Mouse (Mus musculus): ENCODE results near the gene Tnip1.
A peak's percentile ranks its signal among the peaks of the same experiment; 100 is the strongest.
"Not testable (repeated sequence)": the region's sequence is repeated elsewhere in the genome, so short reads cannot be mapped to it uniquely, and the experiment has no call there.

Tnip1 gene

GRCm38 (mm10) chr11:54911671-54912502 lies 50.8 kb downstream of the Tnip1 start:
- ATAC-seq (ENCODE audit: insufficient number of reproducible peaks, low FRiP score, low TSS enrichment) = no peak

DNA sequence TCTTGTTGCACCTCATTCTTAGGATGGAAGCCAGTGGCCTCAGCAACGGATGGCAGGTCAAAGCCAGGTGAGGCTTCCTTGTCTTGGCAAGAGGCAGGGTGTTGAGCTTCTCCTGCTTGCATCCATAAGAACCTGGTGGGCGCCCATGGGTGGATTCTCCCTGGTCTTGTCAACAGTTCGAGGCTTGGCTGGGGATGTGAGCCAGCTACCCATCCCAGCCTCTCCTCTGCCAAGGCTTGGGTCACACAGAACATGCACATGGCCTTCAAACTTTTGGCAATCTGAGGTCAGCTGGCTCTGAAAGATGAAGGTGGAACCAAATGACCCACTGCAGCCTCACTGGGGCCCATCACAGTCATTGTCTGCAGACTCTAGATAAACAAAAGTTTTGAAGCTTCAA lies 51.5 kb downstream of the Tnip1 start:
- ATAC-seq (ENCODE audit: insufficient number of reproducible peaks, low FRiP score, low TSS enrichment) = no peak

DNA sequence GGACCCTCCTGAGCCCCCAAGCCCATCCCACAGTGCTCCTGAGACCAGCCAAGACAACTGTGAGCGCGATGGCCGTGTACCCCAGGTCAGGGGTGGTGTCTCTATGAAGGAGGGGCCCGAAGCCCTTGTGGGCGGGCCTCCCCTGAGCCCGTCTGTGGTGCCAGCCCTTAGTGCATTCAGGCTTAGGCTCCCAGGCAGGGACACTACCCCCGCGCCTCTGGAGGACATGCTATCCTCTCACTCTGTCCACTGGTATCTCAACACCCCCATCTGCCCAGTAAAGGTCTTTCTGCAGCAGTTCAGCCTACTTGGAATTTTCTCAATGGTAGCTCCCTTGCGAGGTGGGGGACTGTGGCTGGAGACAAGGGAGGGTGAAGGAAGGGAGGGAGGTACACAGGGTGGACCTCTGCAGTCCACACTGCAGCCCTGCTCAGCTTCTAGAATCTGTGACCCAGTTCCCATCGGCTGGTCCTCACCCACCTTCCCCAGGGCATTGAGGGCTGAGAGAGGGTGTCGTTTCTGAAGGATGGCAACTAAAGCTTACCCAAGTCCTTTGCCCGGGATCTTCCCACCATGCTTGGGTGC lies 52.5 kb downstream of the Tnip1 start:
- no peak for ATAC-seq (ENCODE audit: insufficient number of reproducible peaks, low FRiP score, low TSS enrichment)

GRCm38 (mm10) chr11:54909273-54909672 lies 53.4 kb downstream of the Tnip1 start:
- no peak for ATAC-seq (ENCODE audit: insufficient number of reproducible peaks, low FRiP score, low TSS enrichment)

DNA sequence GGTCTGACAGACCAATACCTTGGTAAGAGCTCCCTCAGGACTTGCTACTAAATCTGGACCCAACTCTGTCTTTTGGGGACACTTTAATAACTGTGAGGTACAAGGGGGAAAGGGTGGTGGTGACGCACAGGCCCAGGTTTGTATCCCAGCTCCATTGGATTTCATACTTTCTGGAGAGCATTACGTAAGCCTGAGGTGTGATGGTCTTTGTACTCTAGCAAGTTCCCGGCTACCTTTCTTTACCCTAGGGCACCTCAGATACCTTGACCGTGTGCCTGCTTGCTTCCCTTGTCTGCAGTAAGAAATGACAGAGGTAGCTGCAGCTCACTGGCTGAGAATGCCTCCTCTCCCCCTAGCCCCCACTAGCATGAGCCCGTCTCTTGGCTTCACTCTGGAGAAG lies 55.5 kb downstream of the Tnip1 start:
- no peak for ATAC-seq (ENCODE audit: insufficient number of reproducible peaks, low FRiP score, low TSS enrichment)

DNA sequence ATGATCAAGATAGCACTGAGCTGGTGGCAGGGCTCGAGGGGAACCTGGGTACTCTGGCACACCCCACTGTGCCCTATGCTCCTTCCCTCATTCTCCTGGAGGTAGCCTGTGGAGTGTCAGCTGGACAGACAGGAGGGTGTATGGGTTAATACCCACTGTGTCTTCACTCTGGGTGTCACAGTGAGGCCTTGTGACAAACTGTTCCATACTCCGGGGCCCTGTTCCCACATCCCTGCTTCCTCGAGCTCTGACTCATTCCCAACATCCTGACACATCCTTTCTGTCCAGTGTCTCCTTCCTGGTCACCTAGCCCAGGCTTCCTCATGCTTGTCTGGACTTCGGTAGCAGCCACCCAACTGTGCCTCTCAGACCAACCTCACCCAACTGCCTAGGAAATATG lies 56.3 kb downstream of the Tnip1 start:
- no peak for ATAC-seq (ENCODE audit: insufficient number of reproducible peaks, low FRiP score, low TSS enrichment)

DNA sequence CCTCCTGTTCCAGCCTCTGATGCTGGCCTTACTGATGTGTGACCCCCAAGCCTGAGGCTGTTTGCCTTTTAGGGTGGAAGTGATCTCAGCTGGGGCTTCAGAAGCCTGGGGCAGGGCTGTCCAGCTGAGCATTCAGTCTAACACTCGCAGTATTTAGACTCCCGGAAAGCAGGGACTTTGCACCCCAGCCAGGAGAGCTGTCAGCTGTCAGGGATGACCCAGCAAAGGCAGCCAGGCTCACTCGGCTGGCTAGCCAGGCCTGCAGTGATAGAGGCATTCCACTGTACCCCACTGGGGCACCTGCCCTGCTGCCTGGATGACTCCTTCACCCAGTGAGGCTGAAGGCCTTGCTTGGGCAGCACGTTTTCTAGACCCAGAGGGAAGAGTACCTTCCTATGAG lies 56.8 kb downstream of the Tnip1 start:
- no peak for ATAC-seq (ENCODE audit: insufficient number of reproducible peaks, low FRiP score, low TSS enrichment)

- ATAC-seq (ENCODE audit: insufficient number of reproducible peaks, low FRiP score, low TSS enrichment) = no peak
These were observed 57.6 kb downstream of the Tnip1 start for GRCm38 (mm10) chr11:54905086-54905485.

- ATAC-seq (ENCODE audit: insufficient number of reproducible peaks, low FRiP score, low TSS enrichment) = no peak
These were observed 58.6 kb downstream of the Tnip1 start for GRCm38 (mm10) chr11:54903940-54904706.

GRCm38 (mm10) chr11:54903339-54903738 lies 59.4 kb downstream of the Tnip1 start:
- no peak for ATAC-seq (ENCODE audit: insufficient number of reproducible peaks, low FRiP score, low TSS enrichment)

DNA sequence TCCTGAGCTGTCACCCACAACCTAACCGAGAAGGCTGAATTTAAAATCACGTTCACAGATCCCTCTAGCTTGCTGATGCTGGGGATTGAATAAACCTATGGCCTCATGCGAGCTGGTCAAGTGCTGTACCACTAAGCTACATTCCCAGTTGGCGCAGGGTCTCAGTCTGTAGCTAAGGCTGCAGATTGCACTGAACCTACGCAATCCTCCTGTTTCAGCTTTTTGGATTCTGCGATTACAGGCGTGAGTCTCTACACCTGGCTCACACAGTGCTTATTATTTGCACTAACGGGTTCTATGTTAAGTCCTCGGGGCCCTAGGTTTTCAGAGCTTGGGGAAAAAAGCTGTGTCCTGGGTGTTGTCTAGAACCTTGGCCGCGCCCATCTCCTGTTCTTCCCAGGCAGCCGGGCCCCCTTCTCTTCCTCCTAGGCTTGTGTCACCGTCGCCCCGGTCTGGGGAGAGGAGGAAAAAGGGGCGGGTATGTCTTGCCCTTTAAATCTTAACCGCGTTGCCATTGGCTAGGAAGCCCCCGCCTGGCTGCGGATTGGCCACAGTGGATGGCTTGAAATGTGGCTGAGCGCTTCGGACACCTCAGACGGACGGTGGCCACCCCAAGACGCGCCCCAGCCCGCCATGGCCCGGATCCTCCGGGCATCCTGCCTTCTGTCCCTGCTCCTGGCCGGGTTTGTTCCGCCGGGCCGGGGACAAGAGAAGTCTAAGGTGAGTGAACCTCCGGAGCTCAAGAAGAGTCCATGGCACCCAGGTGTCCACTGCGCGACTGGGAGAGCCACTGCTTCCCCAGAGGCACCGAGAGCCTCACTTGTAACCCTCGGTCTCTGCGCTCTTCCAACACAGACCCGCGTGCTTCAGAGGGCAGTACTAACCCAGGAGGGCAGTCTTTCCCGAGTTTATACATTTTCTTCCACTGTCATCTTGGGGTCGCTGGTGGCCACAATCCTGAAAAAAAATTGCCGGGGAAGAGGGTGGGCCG lies 60.1 kb downstream of the Tnip1 start, which contains the start of gene Gpx3:
Gpx3 (plus strand) TSS at position 121 of the 991 bp plus-strand sequence.
- ATAC-seq (ENCODE audit: insufficient number of reproducible peaks, low FRiP score, low TSS enrichment) = peak; percentile 72

DNA sequence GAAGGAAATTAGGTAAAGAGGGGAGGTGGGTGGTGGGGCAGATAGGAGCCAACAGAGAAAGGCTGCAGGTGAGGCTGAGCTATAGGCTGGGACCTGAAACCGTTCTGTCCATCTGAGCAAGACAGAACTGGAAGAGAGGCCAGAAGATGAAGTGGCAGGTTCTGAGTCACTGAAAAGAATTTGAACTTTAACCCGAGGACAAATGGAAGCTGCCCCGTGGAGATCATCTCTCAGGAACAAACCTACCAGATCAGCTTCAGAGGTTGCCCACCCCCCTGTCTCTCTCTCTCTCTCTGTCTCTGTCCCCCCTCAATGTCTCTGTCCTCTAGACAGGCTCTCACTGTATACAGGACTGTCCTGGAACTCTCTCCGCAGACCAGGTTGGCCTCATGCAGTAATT lies 63.1 kb downstream of the Tnip1 start:
- ATAC-seq (ENCODE audit: insufficient number of reproducible peaks, low FRiP score, low TSS enrichment) = no peak

- no peak for ATAC-seq (ENCODE audit: insufficient number of reproducible peaks, low FRiP score, low TSS enrichment)
These were observed 65.2 kb downstream of the Tnip1 start for GRCm38 (mm10) chr11:54897470-54897869.

GRCm38 (mm10) chr11:54896646-54897045 lies 66.1 kb downstream of the Tnip1 start:
- ATAC-seq (ENCODE audit: insufficient number of reproducible peaks, low FRiP score, low TSS enrichment) = not testable (repeated sequence)

- no peak for ATAC-seq (ENCODE audit: insufficient number of reproducible peaks, low FRiP score, low TSS enrichment)
These were observed 68.1 kb downstream of the Tnip1 start for GRCm38 (mm10) chr11:54894589-54894988.

GRCm38 (mm10) chr11:54892091-54892490 lies 70.6 kb downstream of the Tnip1 start:
- ATAC-seq (ENCODE audit: insufficient number of reproducible peaks, low FRiP score, low TSS enrichment) = no peak

DNA sequence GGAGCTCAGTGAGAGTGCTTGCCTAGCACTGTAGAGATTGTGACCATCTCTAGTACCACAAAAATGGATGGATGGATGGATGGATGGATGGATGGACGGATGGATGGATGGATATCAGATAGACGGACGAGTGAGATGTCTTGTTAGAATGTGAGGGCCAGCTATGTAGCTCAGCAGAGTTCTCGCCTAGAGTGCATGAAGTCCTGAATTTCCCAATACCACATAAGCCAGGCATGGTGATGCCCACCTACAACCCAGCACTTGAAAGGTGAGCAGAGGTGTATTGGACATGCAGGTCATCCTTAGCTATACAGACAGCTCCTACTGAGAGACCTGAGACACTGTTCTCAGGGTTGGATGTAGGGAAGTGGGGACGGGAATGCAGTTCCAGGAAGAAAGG lies 71.4 kb downstream of the Tnip1 start:
- ATAC-seq (ENCODE audit: insufficient number of reproducible peaks, low FRiP score, low TSS enrichment) = no peak

- ATAC-seq (ENCODE audit: insufficient number of reproducible peaks, low FRiP score, low TSS enrichment) = no peak
These were observed 74.8 kb downstream of the Tnip1 start for GRCm38 (mm10) chr11:54887927-54888326.

GRCm38 (mm10) chr11:54885406-54885805 lies 77.3 kb downstream of the Tnip1 start:
- ATAC-seq (ENCODE audit: insufficient number of reproducible peaks, low FRiP score, low TSS enrichment) = no peak

- ATAC-seq (ENCODE audit: insufficient number of reproducible peaks, low FRiP score, low TSS enrichment) = no peak
These were observed 77.8 kb downstream of the Tnip1 start for GRCm38 (mm10) chr11:54884937-54885336.

Measured in cerebellum, adult (tissue).